Mouse (Mus musculus): Measurements from ENCODE around the gene Sult2b1. TPM values are rescaled to one million over a fixed set of nuclear protein-coding genes. Genes with fewer than 3 reads are reported as not detected.

Gene Sult2b1
- total RNA-seq, 2 experiments from 2014 or later: 11.4 to 13.8 TPM

DNA sequence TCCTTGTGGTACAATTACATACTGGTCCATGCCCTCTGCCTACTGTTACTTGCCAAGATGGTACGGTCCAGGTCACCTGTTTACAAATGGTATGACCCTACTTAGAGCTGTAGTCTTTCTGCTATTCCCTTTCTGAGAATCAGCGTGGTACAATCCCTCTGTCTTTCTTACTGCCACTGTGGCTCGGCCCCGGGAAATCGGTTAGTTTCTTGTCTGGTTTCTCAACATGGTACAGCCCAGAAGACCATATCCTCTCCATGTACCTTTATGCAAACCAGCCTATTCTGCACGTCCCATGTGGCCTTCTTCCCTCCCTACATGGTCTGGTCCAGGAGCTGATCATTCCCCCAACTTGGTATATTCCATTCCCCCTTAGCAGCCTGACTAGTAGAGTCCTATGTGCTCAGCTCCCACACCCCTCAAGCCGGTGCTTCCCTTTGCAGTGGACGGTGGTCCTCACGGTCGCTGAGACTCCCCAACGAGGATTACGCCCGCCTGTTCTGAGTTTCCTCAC is 80.4 kb downstream of the Sult2b1 start:
- intact Hi-C loops (cut with DNase I): loop anchor here (5.0 kb wide), 1 partner anchor 237 kb away; the partner anchor contains the start of gene Bax

GRCm38 (mm10) chr7:45703521-45704033 is 80.9 kb downstream of the Sult2b1 start:
- intact Hi-C loops (cut with DNase I): loop anchor here (5.0 kb wide), 1 partner anchor 236 kb away; the partner anchor contains the start of gene Bax

More for the DNA sequence above, 80.4 kb downstream of the Sult2b1 start:
- DNase-seq (ENCODE audit: low spot score in 2 of 2): peak; percentile 78 to 83

DNA sequence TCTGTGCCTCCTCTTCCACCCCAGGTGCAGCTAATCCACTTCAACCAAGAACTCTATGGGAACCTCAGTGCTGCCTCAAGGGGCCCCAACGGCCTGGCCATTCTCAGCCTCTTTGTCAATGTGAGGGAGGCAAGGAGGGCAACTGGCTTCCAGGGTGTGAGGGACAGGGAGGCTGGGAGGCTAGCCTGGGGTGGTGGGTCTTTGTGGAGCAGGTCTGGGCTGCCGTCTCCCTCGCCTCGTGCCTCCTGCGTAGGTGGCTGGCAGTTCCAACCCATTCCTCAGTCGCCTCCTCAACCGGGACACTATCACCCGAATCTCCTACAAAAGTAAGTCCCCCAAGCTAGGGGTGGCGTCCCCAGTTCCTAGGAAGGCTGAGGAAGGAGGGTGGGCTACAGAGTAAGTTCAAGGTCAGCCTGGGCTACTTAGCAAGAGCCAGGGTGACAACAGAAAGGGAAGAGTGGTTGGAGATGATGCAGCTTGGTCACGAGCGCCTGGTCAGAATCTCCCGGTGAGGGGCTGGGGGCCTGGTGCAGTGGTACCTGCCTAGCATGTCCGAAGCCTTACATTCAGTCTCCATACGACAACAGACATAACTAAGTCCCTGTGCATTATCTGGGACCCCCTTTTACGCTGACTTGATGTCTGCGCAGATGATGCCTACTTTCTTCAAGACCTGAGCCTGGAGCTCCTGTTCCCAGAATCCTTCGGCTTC is 81.5 kb downstream of the Sult2b1 start:
- intact Hi-C loops (cut with DNase I): loop anchor here (5.0 kb wide), 1 partner anchor 236 kb away; the partner anchor contains the start of gene Bax
- no peak for DNase-seq (ENCODE audit: low spot score in 2 of 2)

More at GRCm38 (mm10) chr7:45703521-45704033, 80.9 kb downstream of the Sult2b1 start:
- no peak for DNase-seq (ENCODE audit: low spot score in 2 of 2)

DNA sequence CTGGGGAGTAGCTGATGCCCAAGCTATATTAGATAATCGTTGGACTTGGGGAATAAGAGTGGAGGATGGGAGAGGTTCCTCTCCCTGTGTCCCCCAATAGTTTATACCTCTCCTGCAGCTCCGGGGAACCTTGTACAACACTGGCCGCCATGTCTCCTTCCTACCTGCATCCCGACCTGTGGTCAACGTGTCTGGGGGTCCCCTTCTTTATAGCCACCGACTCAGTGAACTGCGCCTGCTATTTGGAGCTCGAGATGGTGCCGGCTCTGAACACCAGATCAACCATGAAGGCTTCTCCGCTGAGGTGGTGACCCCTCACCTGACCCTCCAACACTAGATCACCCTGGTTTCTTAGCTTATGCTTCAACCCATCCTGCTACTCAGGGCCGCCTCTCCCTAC is 82.2 kb downstream of the Sult2b1 start:
- intact Hi-C loops (cut with DNase I): loop anchor here (5.0 kb wide), 1 partner anchor 235 kb away; the partner anchor contains the start of gene Bax
- no peak for DNase-seq (ENCODE audit: low spot score in 2 of 2)

DNA sequence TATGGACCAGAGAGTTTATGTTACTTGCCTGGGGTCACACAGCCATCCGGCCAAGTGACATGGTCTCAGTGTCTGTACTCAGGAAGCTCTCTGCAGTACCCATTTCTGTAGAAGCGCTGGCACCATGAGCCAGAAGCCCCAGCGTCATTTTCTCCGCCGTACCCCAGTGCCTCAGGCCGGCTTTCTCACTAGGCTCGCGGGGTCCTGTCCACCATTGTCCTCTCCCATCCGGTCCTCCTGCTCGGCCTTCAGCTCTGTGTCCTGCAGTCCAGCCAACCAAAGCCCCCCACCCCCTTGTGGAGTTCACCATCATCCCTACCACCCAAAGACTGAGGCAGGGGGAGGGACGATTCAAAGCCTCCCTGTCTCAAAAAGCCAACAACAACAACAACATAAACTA is 82.9 kb downstream of the Sult2b1 start:
- intact Hi-C loops (cut with DNase I): loop anchor here (5.0 kb wide), 1 partner anchor 234 kb away; the partner anchor contains the start of gene Bax
- no peak for DNase-seq (ENCODE audit: low spot score in 2 of 2)

DNA sequence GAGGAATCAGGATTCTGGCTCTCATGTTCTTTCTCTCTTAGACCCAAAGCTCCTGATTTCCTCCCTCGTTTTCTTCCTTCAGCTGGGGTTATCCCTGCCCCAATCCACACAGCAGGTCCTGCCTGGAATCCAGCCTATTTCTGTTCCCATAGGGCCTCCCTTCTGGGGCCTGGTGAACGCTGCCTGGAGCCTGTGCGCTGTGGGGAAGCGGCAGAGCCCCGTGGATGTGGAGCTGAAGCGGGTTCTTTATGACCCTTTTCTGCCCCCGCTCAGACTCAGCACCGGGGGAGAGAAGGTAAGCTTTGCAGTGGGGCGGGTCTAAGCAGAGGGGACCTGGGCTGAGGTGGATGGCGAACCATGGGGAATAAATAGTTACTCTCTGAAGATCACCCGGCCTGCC is 83.4 kb downstream of the Sult2b1 start:
- DNase-seq (ENCODE audit: low spot score in 2 of 2): peak in 1 of 2 experiments; percentile 56
- intact Hi-C loops (cut with DNase I): loop anchor here (5.0 kb wide), 1 partner anchor 234 kb away; the partner anchor contains the start of gene Bax

DNA sequence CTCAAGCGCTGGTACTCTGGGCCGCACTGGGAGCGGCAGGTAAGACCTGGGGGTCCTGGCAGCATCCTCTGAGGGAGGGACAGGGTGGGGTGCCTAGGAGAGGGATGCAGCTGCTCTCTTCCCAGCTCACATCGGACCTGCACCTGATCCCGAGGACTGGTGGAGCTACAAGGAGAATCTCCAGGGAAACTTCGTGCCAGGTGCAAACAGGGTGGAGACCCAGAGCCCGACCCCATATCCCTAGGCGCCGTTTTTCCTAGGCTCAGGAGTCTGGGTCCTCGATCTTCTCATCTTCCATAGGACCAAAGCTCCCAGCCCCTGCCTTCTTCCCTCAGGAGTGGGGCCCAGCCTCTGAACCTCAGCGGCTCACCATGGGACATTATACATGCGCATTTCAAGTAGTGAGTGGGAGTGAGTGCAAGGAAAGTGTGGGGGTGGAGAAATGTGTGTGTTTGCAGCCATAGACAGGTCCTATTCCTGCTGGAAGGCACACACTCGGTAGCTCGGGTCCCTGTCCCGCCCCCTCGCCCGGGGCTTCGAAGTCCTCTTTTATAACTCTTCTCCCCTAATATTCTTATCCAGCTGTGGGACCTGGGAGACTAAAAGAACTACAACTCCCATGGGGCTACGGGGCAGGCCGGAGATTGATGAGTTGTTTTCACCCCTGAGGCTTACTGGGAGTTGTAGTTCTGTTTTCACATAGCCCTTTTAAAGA is 84.0 kb downstream of the Sult2b1 start:
- peak; percentile 83 to 84 for DNase-seq (ENCODE audit: low spot score in 2 of 2)

GRCm38 (mm10) chr7:45699523-45700141 is 84.8 kb downstream of the Sult2b1 start, which contains the start of gene Car11:
Gene Car11 (plus strand): TSS chr7:45699843.
- intact Hi-C loops (cut with DNase I): loop anchor here (5.0 kb wide), 1 partner anchor 232 kb away; the partner anchor contains the start of gene Bax
- peak; percentile 62 to 73 for DNase-seq (ENCODE audit: low spot score in 2 of 2)

More for the DNA sequence above, 84.0 kb downstream of the Sult2b1 start:
- intact Hi-C loops (cut with DNase I): loop anchor here (5.0 kb wide), 1 partner anchor 233 kb away; the partner anchor contains the start of gene Bax

DNA sequence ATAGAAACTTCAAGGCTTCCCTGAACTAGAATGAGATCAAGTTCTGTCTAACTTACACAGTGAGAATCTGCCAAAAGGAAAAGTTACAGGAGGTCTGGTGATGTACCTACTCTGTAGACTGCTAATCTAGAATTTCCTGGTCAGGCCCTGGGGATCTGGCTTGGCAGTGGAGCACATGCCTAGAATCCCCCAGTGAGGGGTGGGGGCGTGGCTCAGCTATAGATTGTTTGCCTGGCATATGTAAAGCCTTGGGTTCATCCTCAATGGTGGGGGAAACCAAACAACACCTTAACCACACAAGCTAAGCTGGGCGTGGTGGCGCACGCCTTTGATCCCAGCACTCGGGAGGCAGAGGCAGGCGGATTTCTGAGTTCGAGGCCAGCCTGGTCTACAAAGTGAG is 86.6 kb downstream of the Sult2b1 start:
- no peak for DNase-seq (ENCODE audit: low spot score in 2 of 2)
- intact Hi-C loops (cut with DNase I): no loop called here

GRCm38 (mm10) chr7:45695098-45695497 is 89.4 kb downstream of the Sult2b1 start:
- intact Hi-C loops (cut with DNase I): no loop called here
- no peak for DNase-seq (ENCODE audit: low spot score in 2 of 2)

DNA sequence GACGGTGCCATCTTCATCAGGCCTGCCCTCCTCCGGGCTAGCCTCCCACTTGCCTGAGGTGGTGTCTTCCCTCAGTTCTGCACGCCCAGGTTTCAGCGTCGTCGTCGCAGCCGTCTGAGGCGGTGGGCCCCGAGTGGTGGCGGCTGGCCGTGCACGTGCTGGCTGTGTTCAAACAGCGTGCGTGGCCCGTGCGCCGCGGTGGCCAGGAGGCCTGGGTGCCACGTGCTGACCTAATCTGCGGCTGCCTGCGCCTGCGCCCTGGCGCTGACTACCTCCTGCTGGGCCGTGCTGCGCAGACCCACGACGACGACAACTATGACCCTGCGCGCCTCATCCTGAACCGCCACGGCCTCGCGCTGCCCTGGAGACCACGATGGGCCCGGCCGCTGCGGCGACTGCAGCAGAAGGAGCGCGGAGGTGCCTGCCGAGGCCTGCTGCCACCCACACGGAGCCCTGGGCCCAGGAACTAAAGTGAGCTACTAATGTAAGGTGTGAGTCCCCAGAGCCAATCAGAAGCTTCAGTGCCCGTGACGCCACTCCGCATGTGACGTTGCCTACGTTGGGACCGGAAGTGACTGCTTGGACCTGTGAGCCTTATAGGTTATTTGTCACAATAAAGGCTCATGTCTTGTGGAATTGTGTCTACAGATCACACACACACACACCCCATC is 90.4 kb downstream of the Sult2b1 start, which contains the start of gene Sec1:
Gene Sec1 (minus strand): TSS at position 482 of the 671 bp plus-strand sequence.
- DNase-seq (ENCODE audit: low spot score in 2 of 2): no peak
- intact Hi-C loops (cut with DNase I): no loop called here

DNA sequence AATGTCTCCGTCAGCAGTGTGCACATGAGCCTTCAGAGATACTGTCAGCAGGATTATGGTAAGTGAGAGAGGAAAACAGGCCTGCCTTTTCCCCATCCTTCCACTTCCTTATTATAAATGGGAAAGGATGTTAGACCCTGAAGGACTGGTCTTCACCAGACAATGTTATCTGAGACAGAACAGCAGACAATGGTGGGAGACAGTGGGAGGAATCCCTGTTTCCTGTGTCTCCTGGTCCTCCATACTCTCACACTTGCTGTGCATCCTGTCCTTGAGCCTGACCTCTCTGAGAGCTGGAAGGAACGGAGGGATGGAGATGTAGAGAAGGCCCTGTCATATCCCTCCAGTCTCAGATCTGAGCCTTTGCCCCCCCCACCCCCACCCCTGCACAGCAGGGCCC is 92.1 kb downstream of the Sult2b1 start:
- intact Hi-C loops (cut with DNase I): no loop called here
- no peak for DNase-seq (ENCODE audit: low spot score in 2 of 2)

DNA sequence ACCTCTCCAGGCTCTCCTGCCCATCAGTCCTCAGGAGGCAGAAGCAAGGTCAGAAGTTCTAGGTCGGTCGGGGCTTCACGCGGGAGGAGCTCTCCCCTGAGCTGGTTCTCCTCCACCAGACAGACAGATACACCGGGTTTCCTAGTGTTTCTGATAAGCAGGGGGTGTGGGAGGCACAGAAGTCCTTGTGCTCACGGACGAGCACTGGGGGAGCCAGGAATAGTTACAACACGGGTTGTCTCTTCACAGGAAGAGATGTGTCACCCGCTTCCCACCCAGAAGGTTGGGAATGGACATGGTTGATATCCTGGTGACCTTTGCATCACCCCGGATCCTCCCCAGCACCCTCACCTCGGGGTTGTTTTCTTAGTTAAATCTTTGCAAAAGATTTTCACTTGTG is 94.7 kb downstream of the Sult2b1 start:
- intact Hi-C loops (cut with DNase I): loop anchor here (10.0 kb wide), 1 partner anchor 215 kb away; no protein-coding TSS in a partner anchor
- DNase-seq (ENCODE audit: low spot score in 2 of 2): no peak

GRCm38 (mm10) chr7:45689099-45689498 is 95.4 kb downstream of the Sult2b1 start:
- no peak for DNase-seq (ENCODE audit: low spot score in 2 of 2)
- intact Hi-C loops (cut with DNase I): loop anchor here (10.0 kb wide), 1 partner anchor 214 kb away; no protein-coding TSS in a partner anchor

DNA sequence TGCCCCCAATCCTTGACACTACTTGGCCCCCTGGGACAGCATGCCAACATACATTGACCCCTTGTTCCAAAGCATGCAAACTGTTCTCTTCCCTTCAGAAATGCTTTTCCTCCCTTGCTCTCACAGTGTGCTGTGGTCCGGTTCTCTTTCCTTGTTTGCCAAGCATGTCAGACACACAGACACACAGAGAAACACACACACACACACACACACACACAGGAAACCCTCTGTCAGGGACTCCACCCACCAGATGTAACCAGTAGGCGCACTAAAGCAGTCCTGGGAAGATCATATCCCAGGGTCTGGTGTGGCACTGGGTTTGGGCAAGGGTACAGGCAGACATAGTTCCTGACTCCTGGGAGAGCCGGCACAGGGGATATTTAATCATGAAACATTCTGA is 97.6 kb downstream of the Sult2b1 start:
- DNase-seq (ENCODE audit: low spot score in 2 of 2): no peak
- intact Hi-C loops (cut with DNase I): loop anchor here (10.0 kb wide), 1 partner anchor 212 kb away; no protein-coding TSS in a partner anchor

DNA sequence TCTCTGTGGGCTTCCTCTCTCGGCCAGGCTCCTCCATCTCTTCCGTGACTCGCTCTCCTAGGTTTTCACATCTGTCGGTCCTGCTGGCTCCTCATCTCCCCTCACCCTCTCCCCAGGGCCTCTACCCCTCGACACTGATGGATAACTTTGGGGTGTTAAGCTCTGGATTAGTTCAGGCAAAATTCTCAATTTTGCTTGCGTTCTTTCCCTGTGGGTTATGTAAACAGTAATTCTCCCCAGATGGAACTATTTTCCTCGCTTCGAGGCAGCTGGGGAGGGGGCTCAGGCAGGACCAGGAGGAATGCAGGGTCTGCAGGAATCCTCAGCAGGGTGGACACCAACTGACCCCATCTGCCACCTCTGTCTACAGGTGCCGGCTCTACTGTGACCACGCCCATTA is 98.7 kb downstream of the Sult2b1 start:
- no peak for DNase-seq (ENCODE audit: low spot score in 2 of 2)
- intact Hi-C loops (cut with DNase I): loop anchor here (10.0 kb wide), 1 partner anchor 211 kb away; no protein-coding TSS in a partner anchor

DNA sequence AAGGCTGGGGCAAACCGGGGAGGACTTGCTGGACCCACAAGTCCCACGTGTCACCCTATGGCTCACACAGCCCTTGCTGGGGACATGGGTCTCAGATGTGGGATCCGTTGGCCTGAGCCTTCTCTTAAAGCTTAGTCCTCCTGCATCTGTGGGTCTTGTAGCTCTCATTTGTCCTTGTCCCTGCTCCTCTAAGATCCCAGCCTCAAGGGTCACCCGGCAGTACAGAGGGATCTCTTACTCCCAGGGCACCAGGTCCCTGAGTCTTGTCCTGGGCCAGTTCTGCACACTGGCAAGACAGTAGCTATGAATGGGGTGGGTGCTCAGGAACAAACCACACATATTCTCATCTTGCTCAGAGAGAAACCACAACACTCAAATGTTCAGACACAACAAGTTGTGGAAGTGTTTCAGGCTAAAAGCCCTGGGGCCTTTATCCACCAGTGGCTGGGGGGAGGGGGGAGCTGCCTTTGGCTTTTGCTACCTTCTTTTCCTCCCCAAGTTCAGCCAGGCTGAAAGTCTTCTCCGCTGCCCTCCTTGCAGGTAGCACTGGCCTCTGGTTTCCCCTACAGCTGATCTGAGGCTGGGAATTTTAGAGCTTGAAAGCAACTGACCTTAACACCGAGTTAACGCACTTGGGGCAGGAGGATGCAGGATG is 100.9 kb downstream of the Sult2b1 start, which contains the start of gene Ntn5:
Gene Ntn5 (plus strand): TSS at position 627 of the 655 bp plus-strand sequence.
- intact Hi-C loops (cut with DNase I): loop anchor here (5.0 to 10.0 kb wide), 3 partner anchors 41 to 209 kb away; no protein-coding TSS in a partner anchor
- no peak for DNase-seq (ENCODE audit: low spot score in 2 of 2)
